Mouse (Mus musculus) heart, postnatal 0 days (tissue): ENCODE measurements around the gene Epb41. TPM values are rescaled to one million over a fixed set of nuclear protein-coding genes. Genes with fewer than 3 reads are reported as not detected.

ENCODE experiments used
- ATAC-seq: fragments of 200-750 bp; cut with Nextera tagmentation; 2 replicates; pipeline ENCODE4 v1.8.0; 2017; ENCODE audit warnings: low read depth, moderate number of reproducible peaks, moderate library complexity; ENCODE audit not compliant: insufficient read depth
- DNase-seq: peaks from one replicate; pipeline ENCODE4 v3.0.0-alpha.2; 2016; ENCODE audit warnings: low spot score
- H3K27ac ChIP-seq: fragments of 300-500 bp; sonication (generic); 2 replicates; pipeline ENCODE4 v1.5.1; 2014; ENCODE audit warnings: low read depth, mild to moderate bottlenecking
- H3K27me3 ChIP-seq: fragments of 300-500 bp; sonication (generic); 2 replicates; pipeline ENCODE4 v1.6.1; 2014; ENCODE audit warnings: low read length, mixed read lengths; ENCODE audit not compliant: control insufficient read depth, insufficient read depth
- H3K36me3 ChIP-seq: fragments of 300-500 bp; sonication (generic); replicated peaks from 2 replicates; pipeline ENCODE4 v1.6.1; 2014; ENCODE audit warnings: low read length, mixed read lengths; ENCODE audit not compliant: control insufficient read depth, insufficient read depth
- H3K4me1 ChIP-seq: fragments of 300-500 bp; sonication (generic); 2 replicates; pipeline ENCODE4 v1.6.1; 2014; ENCODE audit warnings: antibody characterized with exemption; ENCODE audit not compliant: control insufficient read depth, insufficient read depth
- H3K4me2 ChIP-seq: fragments of 300-500 bp; sonication (generic); 2 replicates; pipeline ENCODE4 v1.6.1; 2014; ENCODE audit warnings: low read depth, mild to moderate bottlenecking, low read length, moderate library complexity
- H3K4me3 ChIP-seq: fragments of 300-500 bp; sonication (generic); 2 replicates; pipeline ENCODE4 v1.5.1; 2014; ENCODE audit warnings: low read depth, low read length
- H3K9ac ChIP-seq: fragments of 300-500 bp; sonication (generic); replicated peaks from 2 replicates; pipeline ENCODE4 v1.6.1; 2014; ENCODE audit warnings: low read depth, low read length, mixed read lengths
- H3K9me3 ChIP-seq: fragments of 300-500 bp; sonication (generic); replicated peaks from 2 replicates; pipeline ENCODE4 v1.6.1; 2016; ENCODE audit warnings: low read length; ENCODE audit not compliant: control insufficient read depth
- CTCF ChIP-seq: IDR thresholded peaks from 2 replicates; pipeline ENCODE4 v1.5.1; 2016; ENCODE audit warnings: antibody characterized with exemption, control low read depth, low read depth
- EP300 ChIP-seq: IDR thresholded peaks from 2 replicates; pipeline ENCODE4 v1.6.1; 2016; ENCODE audit warnings: antibody characterized with exemption, low read depth
- WGBS: fragments of 180-500 bp; shearing (Covaris S2); extraction: QIAGEN DNeasy Blood & Tissue Kit; methylation state at CpG from one replicate; pipeline ENCODE4 v1.1.7; 2014; 5-methylcytosine and 5-hydroxymethylcytosine counted together
- polyA plus RNA-seq: library from polyadenylated mRNA; unstranded; fragments of >200 nt; fragmentation: Nextera tagmentation; extraction: Ambion mirVana; gene quantifications from 2 replicates; pipeline ENCODE4 v1.2.1, GENCODE M21; 2015
- total RNA-seq: library from RNA; depleted of rRNA; stranded (reverse); fragments of >200 nt; gene quantifications from 2 replicates; pipeline ENCODE4 v1.2.3, GENCODE M21; 2014; ENCODE audit warnings: low replicate concordance

The Epb41 gene
- total and polyA plus RNA-seq, 2 experiments from 2014 or later, result 26.6 to 52.8 TPM

GRCm38 (mm10) chr4:131888564-131888963, 186.6 kb downstream of the Epb41 start:
- Histone ChIP-seq H3K9ac (no peak overlapping the region), H3K4me1 (peaks cover 14% of the 10 kb centered on the region), H3K36me3 (peaks cover 60% of the 10 kb centered on the region), H3K27me3 (no peaks in the 10 kb centered on the region), H3K9me3 (no peaks in the 10 kb centered on the region), H3K4me3 (no peak overlapping the region), H3K27ac (no peak overlapping the region), H3K4me2 (no peak overlapping the region)
- WGBS, result 31% methylated on average over 1 of the region's 1 CpGs
- TF ChIP-seq CTCF, result no peak
- TF ChIP-seq EP300, result no peak
- no peak for DNase-seq
- ATAC-seq, result no peak

- Histone ChIP-seq H3K4me2 (no peak overlapping the region), H3K36me3 (peaks cover 40% of the 10 kb centered on the region), H3K4me3 (no peak overlapping the region), H3K9me3 (no peaks in the 10 kb centered on the region), H3K27me3 (no peaks in the 10 kb centered on the region), H3K27ac (peak overlapping the region; percentile 8; the same call in 1 of the 2 replicates), H3K9ac (no peak overlapping the region), H3K4me1 (peaks cover 28% of the 10 kb centered on the region)
- 44% methylated on average over 6 of the region's 6 CpGs for WGBS
- no peak for DNase-seq
- ATAC-seq, result no peak
- TF ChIP-seq CTCF (no peak), EP300 (no peak)
Observed at GRCm38 (mm10) chr4:131885376-131885775, 189.7 kb downstream of the Epb41 start.

- no peak overlapping the region for H3K4me2 ChIP-seq
- H3K9ac ChIP-seq, result no peak overlapping the region
- no peaks in the 10 kb centered on the region for H3K9me3 ChIP-seq
- H3K27ac ChIP-seq, result no peak overlapping the region
- TF ChIP-seq EP300 (no peak), CTCF (no peak)
- WGBS, result 49% methylated on average over 6 of the region's 6 CpGs
- DNase-seq, result no peak
- H3K36me3 ChIP-seq, result peaks cover 26% of the 10 kb centered on the region
- no peaks in the 10 kb centered on the region for H3K27me3 ChIP-seq
- peaks cover 39% of the 10 kb centered on the region for H3K4me1 ChIP-seq
- no peak for ATAC-seq
- H3K4me3 ChIP-seq, result no peak overlapping the region
Observed at GRCm38 (mm10) chr4:131883571-131883970, 191.6 kb downstream of the Epb41 start.

GRCm38 (mm10) chr4:131881306-131881705, 193.8 kb downstream of the Epb41 start:
- DNase-seq (no peak), ATAC-seq (no peak)
- H3K27ac ChIP-seq, result no peak overlapping the region
- no peak overlapping the region for H3K4me2 ChIP-seq
- no peak for TF ChIP-seq CTCF
- TF ChIP-seq EP300, result no peak
- no peak overlapping the region for H3K4me3 ChIP-seq
- no peak overlapping the region for H3K9ac ChIP-seq
- peaks cover 15% of the 10 kb centered on the region for H3K36me3 ChIP-seq
- H3K27me3 ChIP-seq, result no peaks in the 10 kb centered on the region
- H3K9me3 ChIP-seq, result no peaks in the 10 kb centered on the region
- H3K4me1 ChIP-seq, result peaks cover 58% of the 10 kb centered on the region
- WGBS, result 64% methylated on average over 7 of the region's 7 CpGs

- Histone ChIP-seq H3K9ac (no peak overlapping the region), H3K27me3 (no peaks in the 10 kb centered on the region), H3K27ac (no peak overlapping the region; the same call in 1 of the 2 replicates), H3K36me3 (no peaks in the 10 kb centered on the region; the same call in 1 of the 2 replicates), H3K4me2 (no peak overlapping the region), H3K9me3 (no peaks in the 10 kb centered on the region), H3K4me3 (no peak overlapping the region), H3K4me1 (peaks cover 73% of the 10 kb centered on the region)
- TF ChIP-seq EP300 (no peak), CTCF (no peak)
- ATAC-seq (no peak), DNase-seq (no peak)
- WGBS, result 38% methylated on average over 1 of the region's 1 CpGs
Observed at GRCm38 (mm10) chr4:131879692-131880091, 195.4 kb downstream of the Epb41 start.

- Histone ChIP-seq H3K4me3 (no peak overlapping the region), H3K9me3 (no peaks in the 10 kb centered on the region), H3K9ac (no peak overlapping the region), H3K4me1 (peaks cover 52% of the 10 kb centered on the region), H3K27me3 (no peaks in the 10 kb centered on the region), H3K27ac (no peak overlapping the region), H3K36me3 (no peaks in the 10 kb centered on the region), H3K4me2 (peak overlapping the region; percentile 82; the same call in 1 of the 2 replicates)
- TF ChIP-seq EP300, result no peak
- TF ChIP-seq CTCF, result no peak
- ATAC-seq, result no peak
- DNase-seq, result no peak
- WGBS, result 53% methylated on average over 2 of the region's 2 CpGs
Observed at GRCm38 (mm10) chr4:131876836-131877235, 198.3 kb downstream of the Epb41 start.
